Mouse (Mus musculus): ENCODE results near the gene Procr.
"Not testable (repeated sequence)": the region's sequence is repeated elsewhere in the genome, so short reads cannot be mapped to it uniquely, and the experiment has no call there.

The Procr gene

GRCm38 (mm10) chr2:155751014-155751786 is at the start of gene Procr:
Procr (plus strand) TSS chr2:155751117.
- no peak for DNase-seq (ENCODE audit: low spot score in 2 of 2)

- no peak for DNase-seq (ENCODE audit: low spot score in 2 of 2)
These were observed 49.5 kb upstream of the Procr start for GRCm38 (mm10) chr2:155701399-155701919.

- no peak for DNase-seq (ENCODE audit: low spot score in 2 of 2)
These were observed 47.3 kb upstream of the Procr start for GRCm38 (mm10) chr2:155703630-155704029.

- peak; percentile 33 to 38 for DNase-seq (ENCODE audit: low spot score in 2 of 2)
These were observed 43.7 kb upstream of the Procr start for GRCm38 (mm10) chr2:155707251-155707650.

GRCm38 (mm10) chr2:155710557-155710956 is 40.4 kb upstream of the Procr start:
- no peak for DNase-seq (ENCODE audit: low spot score in 2 of 2)

- no peak for DNase-seq (ENCODE audit: low spot score in 2 of 2)
These were observed 33.6 kb upstream of the Procr start for GRCm38 (mm10) chr2:155717082-155717990.

- no peak for DNase-seq (ENCODE audit: low spot score in 2 of 2)
These were observed 30.3 kb upstream of the Procr start for GRCm38 (mm10) chr2:155720585-155720984.

GRCm38 (mm10) chr2:155724036-155724435 is 26.9 kb upstream of the Procr start:
- no peak for DNase-seq (ENCODE audit: low spot score in 2 of 2)

- DNase-seq (ENCODE audit: low spot score in 2 of 2): no peak
These were observed 26.4 kb upstream of the Procr start for GRCm38 (mm10) chr2:155724526-155724925.

- DNase-seq (ENCODE audit: low spot score in 2 of 2): no peak
These were observed 24.6 kb upstream of the Procr start for GRCm38 (mm10) chr2:155726302-155726701.

GRCm38 (mm10) chr2:155727764-155728395 is 23.0 kb upstream of the Procr start:
- DNase-seq (ENCODE audit: low spot score in 2 of 2): no peak

GRCm38 (mm10) chr2:155728742-155729141 is 22.2 kb upstream of the Procr start:
- no peak for DNase-seq (ENCODE audit: low spot score in 2 of 2)

GRCm38 (mm10) chr2:155729158-155729645 is 21.7 kb upstream of the Procr start, which contains the start of gene Edem2:
Edem2 (minus strand) TSS chr2:155729475.
- peak; percentile 82 to 89 for DNase-seq (ENCODE audit: low spot score in 2 of 2)

- no peak for DNase-seq (ENCODE audit: low spot score in 2 of 2)
These were observed 15.8 kb upstream of the Procr start for GRCm38 (mm10) chr2:155735080-155735479.

- DNase-seq (ENCODE audit: low spot score in 2 of 2): not testable (repeated sequence)
These were observed 15.2 kb upstream of the Procr start, which contains the start of gene Gm17581 for GRCm38 (mm10) chr2:155735766-155736165. Gm17581 (minus strand) TSS chr2:155735866.

- DNase-seq (ENCODE audit: low spot score in 2 of 2): no peak
These were observed 14.0 kb upstream of the Procr start for GRCm38 (mm10) chr2:155736936-155737335.

- DNase-seq (ENCODE audit: low spot score in 2 of 2): no peak
These were observed 13.1 kb upstream of the Procr start for GRCm38 (mm10) chr2:155737803-155738202.

GRCm38 (mm10) chr2:155742211-155742610 is 8.7 kb upstream of the Procr start:
- DNase-seq (ENCODE audit: low spot score in 2 of 2): no peak

GRCm38 (mm10) chr2:155742931-155743337 is 8.0 kb upstream of the Procr start:
- DNase-seq (ENCODE audit: low spot score in 2 of 2): no peak

- DNase-seq (ENCODE audit: low spot score in 2 of 2): no peak
These were observed 7.6 kb upstream of the Procr start for GRCm38 (mm10) chr2:155743351-155743750.

GRCm38 (mm10) chr2:155745487-155745886 is 5.4 kb upstream of the Procr start:
- DNase-seq (ENCODE audit: low spot score in 2 of 2): no peak

- no peak for DNase-seq (ENCODE audit: low spot score in 2 of 2)
These were observed 1.5 kb upstream of the Procr start for GRCm38 (mm10) chr2:155749394-155749793.
